Mouse (Mus musculus) heart, postnatal 0 days (tissue): Measurements from ENCODE around the gene Nt5c1a. TPM values are rescaled to one million over a fixed set of nuclear protein-coding genes. Genes with fewer than 3 reads are reported as not detected.

Experiments used
- ATAC-seq: fragments of 200-750 bp; cut with Nextera tagmentation; 2 replicates; pipeline ENCODE4 v1.8.0; 2017; ENCODE audit warnings: low read depth, moderate number of reproducible peaks, moderate library complexity; ENCODE audit not compliant: insufficient read depth
- DNase-seq: peaks from one replicate; pipeline ENCODE4 v3.0.0-alpha.2; 2016; ENCODE audit warnings: low spot score
- H3K27ac ChIP-seq: fragments of 300-500 bp; sonication (generic); 2 replicates; pipeline ENCODE4 v1.5.1; 2014; ENCODE audit warnings: low read depth, mild to moderate bottlenecking
- H3K27me3 ChIP-seq: fragments of 300-500 bp; sonication (generic); 2 replicates; pipeline ENCODE4 v1.6.1; 2014; ENCODE audit warnings: low read length, mixed read lengths; ENCODE audit not compliant: control insufficient read depth, insufficient read depth
- H3K36me3 ChIP-seq: fragments of 300-500 bp; sonication (generic); replicated peaks from 2 replicates; pipeline ENCODE4 v1.6.1; 2014; ENCODE audit warnings: low read length, mixed read lengths; ENCODE audit not compliant: control insufficient read depth, insufficient read depth
- H3K4me1 ChIP-seq: fragments of 300-500 bp; sonication (generic); 2 replicates; pipeline ENCODE4 v1.6.1; 2014; ENCODE audit warnings: antibody characterized with exemption; ENCODE audit not compliant: control insufficient read depth, insufficient read depth
- H3K4me2 ChIP-seq: fragments of 300-500 bp; sonication (generic); 2 replicates; pipeline ENCODE4 v1.6.1; 2014; ENCODE audit warnings: low read depth, mild to moderate bottlenecking, low read length, moderate library complexity
- H3K4me3 ChIP-seq: fragments of 300-500 bp; sonication (generic); 2 replicates; pipeline ENCODE4 v1.5.1; 2014; ENCODE audit warnings: low read depth, low read length
- H3K9ac ChIP-seq: fragments of 300-500 bp; sonication (generic); replicated peaks from 2 replicates; pipeline ENCODE4 v1.6.1; 2014; ENCODE audit warnings: low read depth, low read length, mixed read lengths
- H3K9me3 ChIP-seq: fragments of 300-500 bp; sonication (generic); replicated peaks from 2 replicates; pipeline ENCODE4 v1.6.1; 2016; ENCODE audit warnings: low read length; ENCODE audit not compliant: control insufficient read depth
- CTCF ChIP-seq: IDR thresholded peaks from 2 replicates; pipeline ENCODE4 v1.5.1; 2016; ENCODE audit warnings: antibody characterized with exemption, control low read depth, low read depth
- EP300 ChIP-seq: IDR thresholded peaks from 2 replicates; pipeline ENCODE4 v1.6.1; 2016; ENCODE audit warnings: antibody characterized with exemption, low read depth
- WGBS: fragments of 180-500 bp; shearing (Covaris S2); extraction: QIAGEN DNeasy Blood & Tissue Kit; methylation state at CpG from one replicate; pipeline ENCODE4 v1.1.7; 2014; 5-methylcytosine and 5-hydroxymethylcytosine counted together
- polyA plus RNA-seq: library from polyadenylated mRNA; unstranded; fragments of >200 nt; fragmentation: Nextera tagmentation; extraction: Ambion mirVana; gene quantifications from 2 replicates; pipeline ENCODE4 v1.2.1, GENCODE M21; 2015
- total RNA-seq: library from RNA; depleted of rRNA; stranded (reverse); fragments of >200 nt; gene quantifications from 2 replicates; pipeline ENCODE4 v1.2.3, GENCODE M21; 2014; ENCODE audit warnings: low replicate concordance

The Nt5c1a gene
- total and polyA plus RNA-seq, 2 experiments from 2014 or later = 1.7 to 3.4 TPM

- DNase-seq = no peak
- Histone ChIP-seq H3K4me3 (no peak overlapping the region), H3K4me1 (no peaks in the 10 kb centered on the region), H3K27ac (no peak overlapping the region), H3K4me2 (no peak overlapping the region), H3K9me3 (no peaks in the 10 kb centered on the region), H3K36me3 (no peaks in the 10 kb centered on the region), H3K9ac (no peak overlapping the region), H3K27me3 (0 out of 2 replicates have a peak, but pooled peaks cover under 1% of the 10 kb centered on the region)
- no peak for ATAC-seq
- WGBS = 58% methylated on average over 2 of the region's 2 CpGs
- TF ChIP-seq CTCF = no peak
- no peak for TF ChIP-seq EP300
Observed at GRCm38 (mm10) chr4:123212330-123212729, 11.0 kb downstream of the Nt5c1a start.

GRCm38 (mm10) chr4:123213975-123214374 lies 12.7 kb downstream of the Nt5c1a start:
- DNase-seq (no peak), ATAC-seq (no peak)
- TF ChIP-seq CTCF (no peak), EP300 (no peak)
- H3K27ac ChIP-seq = no peak overlapping the region
- WGBS = 90% methylated on average over 9 of the region's 9 CpGs
- no peaks in the 10 kb centered on the region for H3K4me1 ChIP-seq
- H3K9me3 ChIP-seq = no peaks in the 10 kb centered on the region
- H3K9ac ChIP-seq = no peak overlapping the region
- H3K36me3 ChIP-seq = no peaks in the 10 kb centered on the region
- H3K4me3 ChIP-seq = no peak overlapping the region
- no peak overlapping the region for H3K4me2 ChIP-seq
- no peaks in the 10 kb centered on the region for H3K27me3 ChIP-seq

GRCm38 (mm10) chr4:123215367-123215766 lies 14.1 kb downstream of the Nt5c1a start:
- Histone ChIP-seq H3K9ac (no peak overlapping the region), H3K4me1 (0 out of 2 replicates have a peak, but pooled peaks cover 5% of the 10 kb centered on the region), H3K27me3 (no peaks in the 10 kb centered on the region), H3K27ac (no peak overlapping the region), H3K4me2 (no peak overlapping the region), H3K4me3 (no peak overlapping the region), H3K36me3 (no peaks in the 10 kb centered on the region), H3K9me3 (no peaks in the 10 kb centered on the region)
- no peak for DNase-seq
- ATAC-seq = no peak
- 78% methylated on average over 1 of the region's 1 CpGs for WGBS
- TF ChIP-seq CTCF (no peak), EP300 (no peak)

- Histone ChIP-seq H3K4me1 (0 out of 2 replicates have a peak, but pooled peaks cover 9% of the 10 kb centered on the region), H3K27me3 (no peaks in the 10 kb centered on the region), H3K9me3 (no peaks in the 10 kb centered on the region), H3K36me3 (no peaks in the 10 kb centered on the region), H3K27ac (no peak overlapping the region), H3K9ac (no peak overlapping the region), H3K4me3 (no peak overlapping the region), H3K4me2 (no peak overlapping the region)
- DNase-seq (peak; percentile 41), ATAC-seq (no peak)
- 27% methylated on average over 1 of the region's 1 CpGs for WGBS
- TF ChIP-seq CTCF (peak; percentile 83), EP300 (no peak)
Observed at GRCm38 (mm10) chr4:123216782-123217181, 15.5 kb downstream of the Nt5c1a start.

GRCm38 (mm10) chr4:123219720-123220357 lies 18.5 kb downstream of the Nt5c1a start:
- no peak overlapping the region for H3K4me3 ChIP-seq
- 65% methylated on average over 15 of the region's 15 CpGs for whole genome bisulfite sequencing
- peak; percentile 81 for ATAC-seq

More at GRCm38 (mm10) chr4:123219720-123220357, 18.5 kb downstream of the Nt5c1a start:
- DNase-seq = peak; percentile 80
- H3K36me3 ChIP-seq = no peaks in the 10 kb centered on the region
- TF ChIP-seq CTCF (peak; percentile 98), EP300 (no peak)
- 0 out of 2 replicates have a peak overlapping the region, but pooled peaks have one; percentile 18 for H3K27ac ChIP-seq
- 0 out of 2 replicates have a peak, but pooled peaks cover 9% of the 10 kb centered on the region for H3K4me1 ChIP-seq
- no peak overlapping the region for H3K9ac ChIP-seq
- no peaks in the 10 kb centered on the region for H3K27me3 ChIP-seq
- H3K9me3 ChIP-seq = no peaks in the 10 kb centered on the region
- H3K4me2 ChIP-seq = no peak overlapping the region
